Mouse (Mus musculus) neural tube, embryonic 13.5 days (tissue): ENCODE measurements around the gene Acp6. TPM values are rescaled to one million over a fixed set of nuclear protein-coding genes. Genes with fewer than 3 reads are reported as not detected.

ENCODE experiments used
- ATAC-seq: fragments of 200-750 bp; cut with Nextera tagmentation; 2 replicates; pipeline ENCODE4 v1.8.0; 2017; ENCODE audit warnings: low read depth, mild to moderate bottlenecking, moderate TSS enrichment, moderate library complexity
- H3K27ac ChIP-seq: fragments of 300-500 bp; sonication (generic); replicated peaks from 2 replicates; pipeline ENCODE4 v1.5.1; 2015; ENCODE audit warnings: moderate library complexity, mild to moderate bottlenecking, inconsistent platforms
- H3K27me3 ChIP-seq: fragments of 300-500 bp; sonication (generic); 2 replicates; pipeline ENCODE4 v1.6.1; 2015; ENCODE audit warnings: mild to moderate bottlenecking, inconsistent platforms
- H3K36me3 ChIP-seq: fragments of 300-500 bp; sonication (generic); 2 replicates; pipeline ENCODE4 v1.6.1; 2015; ENCODE audit warnings: mild to moderate bottlenecking, inconsistent platforms
- H3K4me1 ChIP-seq: fragments of 300-500 bp; sonication (generic); replicated peaks from 2 replicates; pipeline ENCODE4 v1.6.1; 2015; ENCODE audit warnings: inconsistent platforms
- H3K4me2 ChIP-seq: fragments of 300-500 bp; sonication (generic); 2 replicates; pipeline ENCODE4 v1.6.1; 2015; ENCODE audit warnings: inconsistent platforms, mild to moderate bottlenecking, moderate library complexity
- H3K4me3 ChIP-seq: fragments of 300-500 bp; sonication (generic); 2 replicates; pipeline ENCODE4 v1.5.1; 2015; ENCODE audit warnings: mild to moderate bottlenecking, inconsistent platforms
- H3K9ac ChIP-seq: fragments of 300-500 bp; sonication (generic); 2 replicates; pipeline ENCODE4 v1.6.1; 2015; ENCODE audit warnings: moderate library complexity, mild to moderate bottlenecking, inconsistent platforms
- H3K9me3 ChIP-seq: fragments of 300-500 bp; sonication (generic); 2 replicates; pipeline ENCODE4 v1.6.1; 2016; ENCODE audit warnings: inconsistent platforms
- WGBS: fragments of 180-500 bp; shearing (Covaris S2); methylation state at CpG from one replicate; pipeline ENCODE4 v1.1.7; 2015; 5-methylcytosine and 5-hydroxymethylcytosine counted together
- polyA plus RNA-seq: library from polyadenylated mRNA; unstranded; fragments of >200 nt; fragmentation: Nextera tagmentation; extraction: Ambion mirVana; gene quantifications from 2 replicates; pipeline ENCODE4 v1.2.1, GENCODE M21; 2015

Acp6 gene
- polyA plus RNA-seq, 1 experiment from 2014 or later: 16.3 TPM

DNA sequence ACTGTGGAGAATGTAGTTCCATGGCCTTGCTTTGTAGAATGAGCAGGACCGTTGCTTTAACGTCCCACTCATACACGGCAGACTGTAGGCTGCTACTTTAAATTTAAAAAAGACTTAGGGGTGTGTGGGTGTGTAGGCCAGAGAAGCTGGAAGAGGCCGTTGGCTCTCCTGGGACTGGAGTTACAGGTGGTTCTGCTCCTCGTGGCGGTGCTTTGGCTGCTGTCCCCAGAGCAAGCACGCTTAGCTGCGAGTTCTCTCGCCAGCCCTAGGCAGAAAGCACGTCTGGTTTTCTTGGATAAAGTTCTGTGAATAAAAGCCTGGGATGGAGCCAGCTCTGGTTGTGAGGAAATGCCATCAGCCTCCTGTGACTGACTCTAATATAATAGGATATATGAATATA, 2.3 kb downstream of the Acp6 start:
- no peaks in the 10 kb centered on the region for H3K27me3 ChIP-seq
- no peak for ATAC-seq
- H3K4me2 ChIP-seq: no peak overlapping the region
- WGBS: 61% methylated on average over 10 of the region's 10 CpGs
- H3K4me3 ChIP-seq: no peak overlapping the region
- H3K4me1 ChIP-seq: peaks cover 13% of the 10 kb centered on the region
- H3K9me3 ChIP-seq: no peaks in the 10 kb centered on the region
- H3K9ac ChIP-seq: no peak overlapping the region
- H3K27ac ChIP-seq: no peak overlapping the region
- no peaks in the 10 kb centered on the region for H3K36me3 ChIP-seq

DNA sequence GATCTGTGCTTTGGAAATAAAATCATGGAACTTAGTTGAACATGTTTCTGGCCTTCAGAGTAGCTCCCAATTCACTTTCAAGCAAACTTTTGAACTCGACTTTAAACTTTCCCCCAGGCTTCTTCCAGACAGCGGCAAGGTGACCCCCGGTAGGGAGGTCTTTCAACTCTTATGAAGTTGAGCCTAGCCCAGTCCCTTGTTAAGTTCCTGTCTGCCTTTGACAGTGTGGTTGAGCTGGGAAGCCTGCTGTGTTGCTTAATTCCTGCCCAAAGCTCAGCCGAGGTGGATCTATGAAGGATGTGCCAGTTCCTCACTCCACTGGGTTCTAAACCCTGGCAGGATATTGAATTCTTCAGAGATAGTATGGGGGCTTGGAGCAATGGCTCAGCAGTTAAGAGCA, 3.2 kb downstream of the Acp6 start:
- Histone ChIP-seq H3K27ac (no peak overlapping the region), H3K4me3 (no peak overlapping the region), H3K9me3 (no peaks in the 10 kb centered on the region), H3K4me2 (no peak overlapping the region), H3K27me3 (no peaks in the 10 kb centered on the region), H3K36me3 (no peaks in the 10 kb centered on the region), H3K9ac (no peak overlapping the region), H3K4me1 (peaks cover 13% of the 10 kb centered on the region)
- ATAC-seq: no peak
- 63% methylated on average over 4 of the region's 4 CpGs for WGBS

DNA sequence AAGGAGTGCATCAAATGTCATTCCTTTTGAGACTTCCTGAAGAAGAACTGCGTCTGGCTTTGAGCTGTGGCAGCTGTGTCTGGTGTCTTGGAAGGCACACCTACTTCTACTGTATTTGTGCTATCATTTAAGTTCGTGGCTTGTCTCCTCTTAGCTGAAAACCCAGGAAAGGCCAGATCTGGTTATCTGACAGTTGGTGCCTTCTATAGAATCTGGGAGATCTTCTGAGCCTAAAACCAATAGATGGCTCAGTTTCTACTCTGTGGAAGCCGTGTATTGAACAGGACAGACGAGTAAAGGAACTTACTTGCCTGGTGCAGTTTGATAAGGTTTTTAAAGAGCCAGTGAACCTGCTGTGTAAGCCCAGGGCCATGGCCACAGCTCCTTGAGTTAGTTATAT, 5.9 kb downstream of the Acp6 start:
- H3K27ac ChIP-seq: no peak overlapping the region
- H3K9me3 ChIP-seq: no peaks in the 10 kb centered on the region
- no peak for ATAC-seq
- peaks cover 6% of the 10 kb centered on the region for H3K4me1 ChIP-seq
- no peak overlapping the region for H3K4me2 ChIP-seq
- no peaks in the 10 kb centered on the region for H3K27me3 ChIP-seq
- no peak overlapping the region for H3K9ac ChIP-seq
- no peak overlapping the region for H3K4me3 ChIP-seq
- H3K36me3 ChIP-seq: no peaks in the 10 kb centered on the region
- WGBS: 85% methylated on average over 4 of the region's 4 CpGs

DNA sequence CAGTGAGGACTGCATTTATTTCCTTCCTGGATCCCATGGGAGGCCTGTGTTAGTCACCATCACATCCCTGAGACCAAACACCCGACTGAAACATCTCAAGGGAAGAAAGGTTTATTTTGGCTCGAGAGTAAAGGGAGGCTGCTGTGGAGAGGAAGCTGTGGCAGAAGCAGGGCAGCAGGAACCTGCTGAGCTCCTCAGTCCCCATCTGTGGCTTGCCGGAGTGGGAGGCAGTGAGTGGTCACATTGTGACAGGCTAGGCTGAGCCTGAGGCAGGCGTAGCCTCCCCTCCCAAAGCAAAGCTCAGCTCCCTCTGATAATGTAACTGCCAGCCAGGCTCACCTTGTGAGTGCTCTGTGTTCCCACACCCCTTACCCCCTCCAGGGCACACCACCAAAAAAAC, 8.5 kb downstream of the Acp6 start:
- Histone ChIP-seq H3K36me3 (no peaks in the 10 kb centered on the region), H3K4me3 (no peak overlapping the region), H3K9me3 (no peaks in the 10 kb centered on the region), H3K9ac (no peak overlapping the region), H3K27ac (no peak overlapping the region), H3K4me1 (no peaks in the 10 kb centered on the region), H3K4me2 (no peak overlapping the region), H3K27me3 (no peaks in the 10 kb centered on the region)
- ATAC-seq: no peak
- 72% methylated on average over 4 of the region's 4 CpGs for WGBS

DNA sequence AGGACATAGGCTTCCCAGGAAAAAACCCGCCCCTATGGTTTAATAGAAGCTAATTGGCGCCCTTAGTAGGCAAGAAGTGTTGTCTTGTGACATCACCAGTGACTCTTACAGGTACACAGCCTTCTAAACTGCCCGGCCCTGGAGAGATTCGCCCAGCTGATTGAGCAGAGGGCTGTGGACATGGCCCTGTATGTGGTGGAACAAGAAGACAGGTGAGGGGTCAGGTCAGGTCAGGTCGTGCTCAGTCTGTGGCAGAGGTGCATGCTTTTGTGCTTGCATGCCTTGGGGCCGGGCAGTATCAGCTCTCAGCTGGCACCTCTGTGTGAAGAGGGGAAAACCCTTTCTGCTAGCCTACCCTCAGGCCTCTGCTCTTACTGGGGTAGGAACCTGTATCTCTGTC, 13.0 kb downstream of the Acp6 start:
- Histone ChIP-seq H3K4me2 (no peak overlapping the region), H3K27me3 (no peaks in the 10 kb centered on the region), H3K4me1 (no peaks in the 10 kb centered on the region), H3K9me3 (no peaks in the 10 kb centered on the region), H3K9ac (no peak overlapping the region), H3K27ac (no peak overlapping the region), H3K4me3 (no peak overlapping the region), H3K36me3 (no peaks in the 10 kb centered on the region)
- no peak for ATAC-seq
- WGBS: 89% methylated on average over 6 of the region's 6 CpGs

DNA sequence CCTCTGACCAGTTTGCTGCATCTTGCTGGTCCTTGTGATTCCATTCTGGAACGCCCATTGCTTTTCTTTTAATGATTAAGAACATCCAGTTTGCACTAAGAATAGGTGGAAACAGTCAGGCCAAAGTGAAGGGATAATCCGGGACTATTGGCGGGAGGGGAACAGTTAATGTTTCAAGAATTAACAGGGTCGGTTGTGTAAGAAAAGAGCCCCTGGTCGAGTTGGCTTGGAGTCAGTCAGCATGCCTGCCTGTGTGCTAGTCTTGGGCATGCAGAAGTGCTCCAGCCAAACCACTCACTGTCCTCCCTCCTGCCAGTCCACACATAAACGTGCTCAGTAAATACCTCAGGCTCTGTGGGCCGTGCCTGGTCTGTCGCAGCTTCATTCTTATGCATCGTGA, 13.7 kb downstream of the Acp6 start:
- Histone ChIP-seq H3K9me3 (no peaks in the 10 kb centered on the region), H3K9ac (no peak overlapping the region), H3K4me3 (no peak overlapping the region), H3K27ac (no peak overlapping the region), H3K36me3 (no peaks in the 10 kb centered on the region), H3K4me1 (no peaks in the 10 kb centered on the region), H3K4me2 (no peak overlapping the region), H3K27me3 (no peaks in the 10 kb centered on the region)
- 81% methylated on average over 9 of the region's 9 CpGs for WGBS
- ATAC-seq: no peak

DNA sequence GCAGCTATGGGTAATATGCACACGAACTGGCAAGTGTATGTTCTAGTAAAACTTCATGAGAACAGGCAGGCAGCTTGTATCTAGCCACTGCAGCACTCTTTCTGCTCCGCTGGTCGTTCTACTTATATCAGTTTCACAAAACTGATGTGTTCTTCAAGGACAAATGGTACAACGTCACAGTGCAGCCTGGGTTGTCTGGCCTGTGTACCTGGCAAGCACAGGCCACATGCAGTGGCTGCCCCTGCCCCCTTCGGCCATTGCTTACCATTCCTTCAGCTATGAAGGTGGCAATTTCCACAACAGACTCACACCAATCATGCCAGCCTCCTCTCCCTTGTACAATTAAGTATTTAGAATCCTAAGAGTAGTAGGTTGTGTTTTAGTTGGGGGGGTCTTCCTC, 14.1 kb downstream of the Acp6 start:
- no peak overlapping the region for H3K4me2 ChIP-seq
- no peak overlapping the region for H3K4me3 ChIP-seq
- no peaks in the 10 kb centered on the region for H3K27me3 ChIP-seq
- H3K36me3 ChIP-seq: no peaks in the 10 kb centered on the region
- no peak overlapping the region for H3K27ac ChIP-seq
- H3K4me1 ChIP-seq: no peaks in the 10 kb centered on the region
- 87% methylated on average over 5 of the region's 5 CpGs for WGBS
- ATAC-seq: no peak
- no peaks in the 10 kb centered on the region for H3K9me3 ChIP-seq
- H3K9ac ChIP-seq: no peak overlapping the region

DNA sequence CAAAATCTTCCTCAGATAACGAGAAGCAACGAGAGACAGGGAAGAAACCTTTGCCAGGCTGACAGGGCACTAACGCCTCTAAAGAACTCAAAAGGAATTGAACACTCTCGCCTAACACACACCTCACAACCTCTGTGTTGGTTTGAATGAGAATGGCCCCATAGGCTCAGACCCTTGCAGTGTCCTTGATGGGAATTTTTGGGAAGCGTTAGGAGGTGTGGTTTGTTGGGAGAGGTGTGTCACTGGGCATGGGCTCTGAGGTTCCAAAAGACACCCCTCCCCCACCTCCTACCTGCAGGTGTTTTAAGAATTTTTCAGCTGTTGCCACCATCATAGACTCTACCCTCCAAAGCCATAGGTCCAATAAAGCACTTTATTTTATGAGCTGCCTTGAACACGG, 20.3 kb downstream of the Acp6 start:
- H3K9me3 ChIP-seq: no peaks in the 10 kb centered on the region
- H3K27me3 ChIP-seq: no peaks in the 10 kb centered on the region
- WGBS: 49% methylated on average over 6 of the region's 6 CpGs
- no peak overlapping the region for H3K9ac ChIP-seq
- H3K27ac ChIP-seq: no peak overlapping the region
- ATAC-seq: no peak
- no peak overlapping the region for H3K4me2 ChIP-seq
- H3K36me3 ChIP-seq: no peaks in the 10 kb centered on the region
- peaks cover 7% of the 10 kb centered on the region for H3K4me1 ChIP-seq
- H3K4me3 ChIP-seq: no peak overlapping the region

DNA sequence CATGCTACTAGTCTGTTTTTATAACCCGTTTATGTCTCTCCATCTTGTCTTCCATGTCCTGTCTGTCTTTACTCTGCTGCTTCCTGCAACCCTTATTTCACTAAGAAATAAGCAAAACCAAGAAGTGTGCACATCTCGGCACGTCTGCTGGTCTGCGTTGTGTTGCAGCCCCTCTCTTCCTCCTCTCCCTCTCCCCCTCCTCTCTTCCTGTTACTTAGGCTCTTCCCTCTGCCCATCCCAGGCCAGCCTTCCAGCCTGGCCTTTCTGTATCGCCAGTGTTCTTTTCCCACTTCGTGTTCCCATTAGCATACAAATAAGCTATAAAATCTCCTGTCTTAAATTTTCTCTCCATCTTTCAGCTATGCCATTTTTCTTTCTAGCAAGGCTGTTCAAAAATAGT, 21.9 kb downstream of the Acp6 start:
- 31% methylated on average over 6 of the region's 6 CpGs for WGBS
- Histone ChIP-seq H3K9me3 (no peaks in the 10 kb centered on the region), H3K4me3 (no peak overlapping the region), H3K4me2 (no peak overlapping the region), H3K36me3 (no peaks in the 10 kb centered on the region), H3K27ac (peak overlapping the region; percentile 46; the same call in 1 of the 2 replicates), H3K27me3 (no peaks in the 10 kb centered on the region), H3K4me1 (peaks cover 7% of the 10 kb centered on the region), H3K9ac (no peak overlapping the region)
- peak; percentile 41; the same call in 1 of the 2 replicates for ATAC-seq

DNA sequence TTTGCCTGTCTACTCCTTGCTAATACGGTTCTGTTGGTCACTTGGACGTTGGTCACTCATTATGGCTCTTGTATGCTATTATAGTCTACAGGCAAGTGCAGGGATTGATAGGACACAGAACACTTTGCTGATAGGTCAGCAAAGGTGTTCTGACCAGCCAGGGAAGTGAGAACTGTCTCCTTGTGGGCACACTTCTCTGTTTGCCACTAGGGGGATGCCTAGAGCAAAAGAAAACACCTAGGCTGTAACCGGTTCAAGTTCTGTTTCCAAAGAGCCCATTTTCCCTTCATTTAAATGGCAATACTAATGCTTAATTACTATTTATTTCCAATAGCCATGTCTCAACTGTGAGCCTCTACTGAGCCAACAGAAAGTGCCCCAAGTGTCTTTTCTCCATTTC, 25.2 kb downstream of the Acp6 start:
- H3K27ac ChIP-seq: no peak overlapping the region
- no peak overlapping the region for H3K4me3 ChIP-seq
- no peak overlapping the region for H3K4me2 ChIP-seq
- no peak for ATAC-seq
- peaks cover 12% of the 10 kb centered on the region for H3K4me1 ChIP-seq
- no peaks in the 10 kb centered on the region for H3K9me3 ChIP-seq
- no peaks in the 10 kb centered on the region for H3K27me3 ChIP-seq
- no peaks in the 10 kb centered on the region for H3K36me3 ChIP-seq
- H3K9ac ChIP-seq: no peak overlapping the region
- 42% methylated on average over 3 of the region's 3 CpGs for WGBS

DNA sequence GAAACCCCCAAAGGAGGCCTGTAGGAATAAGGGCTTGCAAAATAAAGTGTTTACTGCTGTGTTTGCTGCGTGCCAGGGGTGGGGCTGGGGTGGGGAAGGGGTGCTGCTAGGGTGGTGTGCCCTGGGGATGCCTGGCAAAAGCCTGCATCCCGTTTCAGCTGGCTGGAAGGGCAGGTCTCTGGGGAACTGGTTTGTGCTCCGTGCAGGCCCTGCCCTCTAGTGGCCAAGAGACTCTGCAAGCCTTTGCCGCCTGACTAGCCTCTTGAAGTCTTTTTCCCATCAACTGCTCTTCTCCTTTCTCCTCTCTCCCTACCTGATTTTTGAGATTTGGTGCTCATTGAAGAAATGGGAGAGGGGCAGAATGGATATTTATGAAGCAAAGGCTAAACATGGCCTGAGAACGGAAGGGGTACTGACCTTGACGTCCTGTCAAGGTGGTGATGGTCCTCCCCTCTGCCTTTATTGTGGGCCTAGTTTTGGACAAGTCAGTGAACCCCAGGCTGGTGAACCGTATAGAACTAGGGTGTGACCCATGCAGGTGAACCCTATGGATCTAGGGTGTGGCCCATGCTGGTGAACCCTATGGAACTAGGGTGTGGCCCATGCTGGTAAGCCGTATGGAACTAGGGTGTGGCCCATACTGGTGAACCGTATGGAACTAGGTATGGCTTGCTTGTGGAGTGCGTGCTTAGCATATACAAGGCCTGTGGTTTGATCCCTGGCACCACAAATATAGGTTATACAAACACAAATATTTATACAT, 26.7 kb downstream of the Acp6 start:
- Histone ChIP-seq H3K36me3 (no peaks in the 10 kb centered on the region), H3K9ac (no peak overlapping the region), H3K9me3 (no peaks in the 10 kb centered on the region), H3K27me3 (no peaks in the 10 kb centered on the region), H3K4me1 (peaks cover 8% of the 10 kb centered on the region), H3K4me3 (no peak overlapping the region), H3K27ac (no peak overlapping the region), H3K4me2 (no peak overlapping the region)
- ATAC-seq: 0 out of 2 replicates have a peak, but pooled peaks have one; percentile 36
- 43% methylated on average over 10 of the region's 10 CpGs for WGBS

DNA sequence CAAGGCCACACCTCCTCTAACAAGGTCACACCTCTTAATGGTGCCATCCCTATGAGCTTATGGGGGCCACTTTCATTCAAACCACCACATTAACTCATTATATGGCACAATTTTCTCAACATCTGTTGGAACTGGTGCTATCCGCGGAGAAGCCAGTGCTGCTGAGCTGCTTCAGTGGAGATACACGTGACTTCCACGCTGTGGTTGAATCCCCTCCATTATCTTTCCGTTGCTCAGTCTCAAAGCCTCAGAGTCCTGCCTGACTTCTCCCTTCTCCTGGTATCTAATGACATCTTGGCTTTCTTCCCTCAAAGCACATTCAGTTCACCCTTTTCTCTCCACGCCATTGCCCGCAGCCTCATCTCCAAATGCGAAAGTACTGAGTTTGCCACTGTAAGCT, 38.0 kb downstream of the Acp6 start:
- ATAC-seq: no peak
- Histone ChIP-seq H3K27ac (no peak overlapping the region), H3K27me3 (no peaks in the 10 kb centered on the region), H3K9me3 (no peaks in the 10 kb centered on the region), H3K4me2 (no peak overlapping the region), H3K36me3 (no peaks in the 10 kb centered on the region), H3K4me3 (no peak overlapping the region), H3K4me1 (peaks cover 11% of the 10 kb centered on the region), H3K9ac (no peak overlapping the region)
- WGBS: 90% methylated on average over 8 of the region's 8 CpGs

DNA sequence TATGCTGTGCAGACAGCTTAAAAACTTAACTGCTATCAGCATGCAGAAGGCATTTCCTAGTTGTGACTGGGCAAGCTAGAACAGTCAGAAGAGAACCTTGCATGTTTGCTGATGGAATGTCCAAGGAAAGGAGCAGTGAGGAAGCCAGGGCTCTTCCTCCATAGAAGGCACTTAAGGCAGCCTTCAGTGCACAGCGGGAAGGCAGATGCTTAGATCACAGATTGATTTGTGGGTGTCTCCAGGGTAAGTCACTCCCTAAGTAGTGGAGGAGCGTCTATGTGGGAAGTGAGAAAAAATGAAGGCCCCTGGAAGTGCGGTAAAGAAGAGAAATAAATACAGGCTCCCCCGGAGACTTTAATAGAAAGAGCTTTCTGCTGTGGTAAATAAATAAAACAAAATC, 40.7 kb downstream of the Acp6 start:
- no peak overlapping the region for H3K4me3 ChIP-seq
- H3K4me1 ChIP-seq: peaks cover 11% of the 10 kb centered on the region
- ATAC-seq: peak; percentile 51; the same call in 1 of the 2 replicates
- WGBS: 17% methylated on average over 4 of the region's 4 CpGs
- H3K36me3 ChIP-seq: peaks cover 9% of the 10 kb centered on the region
- H3K9ac ChIP-seq: no peak overlapping the region
- no peaks in the 10 kb centered on the region for H3K9me3 ChIP-seq
- H3K27me3 ChIP-seq: no peaks in the 10 kb centered on the region
- no peak overlapping the region for H3K4me2 ChIP-seq
- no peak overlapping the region for H3K27ac ChIP-seq
